Mouse (Mus musculus) Muller cell, postnatal 12 days (primary cell): ENCODE measurements at regions not wholly inside any gene's neighbourhood (a gene's known extent, or its start where the extent isn't known, plus 50 kb on each side); places are given as distances from the start of the nearest gene placed in this dataset.
"Not testable (repeated sequence)": the region's sequence is repeated elsewhere in the genome, so short reads cannot be mapped to it uniquely, and the experiment has no call there.

ENCODE experiments used
- DNase-seq: peaks from one replicate; pipeline ENCODE4 v3.0.0-alpha.2; 2015; ENCODE audit errors: inconsistent ontology term

GRCm38 (mm10) chr13:75484252-75484651, 222.3 kb upstream of the Ell2 start:
- not testable (repeated sequence) for DNase-seq

GRCm38 (mm10) chr13:75501530-75501929, 205.0 kb upstream of the Ell2 start:
- DNase-seq = no peak

GRCm38 (mm10) chr13:75503394-75503793, 203.2 kb upstream of the Ell2 start:
- no peak for DNase-seq

- DNase-seq = no peak
Observed at GRCm38 (mm10) chr13:75514315-75515020, 192.1 kb upstream of the Ell2 start.

GRCm38 (mm10) chr13:75523293-75524278, 183.0 kb upstream of the Ell2 start:
- DNase-seq = no peak

- DNase-seq = no peak
Observed at GRCm38 (mm10) chr13:75524481-75524880, 182.1 kb upstream of the Ell2 start.

GRCm38 (mm10) chr13:75531566-75531965, 175.0 kb upstream of the Ell2 start:
- no peak for DNase-seq

- peak; percentile 89 for DNase-seq
Observed at GRCm38 (mm10) chr13:75541446-75541845, 165.1 kb upstream of the Ell2 start.

- peak; percentile 52 for DNase-seq
Observed at GRCm38 (mm10) chr13:75542253-75542945, 164.2 kb upstream of the Ell2 start.

- DNase-seq = no peak
Observed at GRCm38 (mm10) chr13:75542946-75543327, 163.6 kb upstream of the Ell2 start.

GRCm38 (mm10) chr13:75543595-75543994, 163.0 kb upstream of the Ell2 start:
- no peak for DNase-seq

GRCm38 (mm10) chr13:75544728-75545127, 161.8 kb upstream of the Ell2 start:
- DNase-seq = no peak

GRCm38 (mm10) chr13:75547791-75548190, 158.8 kb upstream of the Ell2 start:
- no peak for DNase-seq

GRCm38 (mm10) chr13:75578971-75579370, 127.6 kb upstream of the Ell2 start:
- no peak for DNase-seq

GRCm38 (mm10) chr13:75590836-75591235, 115.7 kb upstream of the Ell2 start:
- DNase-seq = peak; percentile 75

GRCm38 (mm10) chr13:75596856-75597255, 109.7 kb upstream of the Ell2 start:
- no peak for DNase-seq

- peak; percentile 66 for DNase-seq
Observed at GRCm38 (mm10) chr13:75598186-75598585, 108.4 kb upstream of the Ell2 start.

- DNase-seq = no peak
Observed at GRCm38 (mm10) chr13:75598675-75599074, 107.9 kb upstream of the Ell2 start.

- no peak for DNase-seq
Observed at GRCm38 (mm10) chr13:75623229-75623628, 83.3 kb upstream of the Ell2 start.

- DNase-seq = no peak
Observed at GRCm38 (mm10) chr13:75627405-75627804, 79.2 kb upstream of the Ell2 start.

- DNase-seq = no peak
Observed at GRCm38 (mm10) chr13:75631048-75631447, 75.5 kb upstream of the Ell2 start.

- DNase-seq = no peak
Observed at GRCm38 (mm10) chr13:75647513-75647912, 59.0 kb upstream of the Ell2 start.
